Mouse (Mus musculus): ENCODE measurements around the gene Hsd11b2. TPM values are rescaled to one million over a fixed set of nuclear protein-coding genes. Genes with fewer than 3 reads are reported as not detected.
A peak's percentile ranks its signal among the peaks of the same experiment; 100 is the strongest.

Gene Hsd11b2
- polyA plus RNA-seq, 1 experiment: 0.90 TPM

DNA sequence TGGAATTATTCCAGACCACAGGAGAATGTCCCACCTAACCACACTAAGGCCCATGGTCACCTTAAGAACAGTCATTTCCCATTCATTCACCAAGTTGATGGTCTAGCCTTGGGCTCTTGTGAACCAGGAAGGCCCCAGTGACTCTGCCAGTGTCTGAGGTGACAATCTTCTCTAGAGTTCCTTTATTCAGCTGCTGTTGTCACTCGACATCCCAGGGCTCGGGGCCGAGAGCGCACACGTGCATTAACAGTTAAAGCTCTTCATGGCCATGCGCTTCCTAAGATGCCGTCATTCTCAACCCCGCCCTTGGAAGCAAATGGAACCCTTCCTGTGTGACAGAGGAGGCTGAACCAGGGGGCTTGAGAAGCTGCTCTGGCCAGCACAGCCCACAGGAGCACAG, 36.4 kb upstream of the Hsd11b2 start:
- Histone ChIP-seq H3K36me3 (ENCODE audit: control insufficient read depth, insufficient read depth, low read length) (no peaks in the 10 kb centered on the region), H3K27me3 (ENCODE audit: control insufficient read depth, insufficient read depth, low read length) (no peaks in the 10 kb centered on the region), H3K27ac (ENCODE audit: control insufficient read depth, insufficient read depth, low read length) (no peak overlapping the region), H3K4me1 (replicated peaks; ENCODE audit: control insufficient read depth, insufficient read depth, low read length) (no peaks in the 10 kb centered on the region), H3K4me3 (ENCODE audit: control insufficient read depth, insufficient read depth, low read length) (no peak overlapping the region)
- no peak for DNase-seq
- TF ChIP-seq CTCF (IDR thresholded peaks at IDR 0.05; ENCODE audit: borderline replicate concordance, control insufficient read depth, extremely low read depth, insufficient read depth, low read length, poor library complexity) (no peak), POLR2A (IDR thresholded peaks at IDR 0.05; ENCODE audit: control insufficient read depth, extremely low read depth, insufficient read depth, low read length, poor library complexity) (no peak)
- WGBS: 95% methylated on average over 8 of the region's 8 CpGs

DNA sequence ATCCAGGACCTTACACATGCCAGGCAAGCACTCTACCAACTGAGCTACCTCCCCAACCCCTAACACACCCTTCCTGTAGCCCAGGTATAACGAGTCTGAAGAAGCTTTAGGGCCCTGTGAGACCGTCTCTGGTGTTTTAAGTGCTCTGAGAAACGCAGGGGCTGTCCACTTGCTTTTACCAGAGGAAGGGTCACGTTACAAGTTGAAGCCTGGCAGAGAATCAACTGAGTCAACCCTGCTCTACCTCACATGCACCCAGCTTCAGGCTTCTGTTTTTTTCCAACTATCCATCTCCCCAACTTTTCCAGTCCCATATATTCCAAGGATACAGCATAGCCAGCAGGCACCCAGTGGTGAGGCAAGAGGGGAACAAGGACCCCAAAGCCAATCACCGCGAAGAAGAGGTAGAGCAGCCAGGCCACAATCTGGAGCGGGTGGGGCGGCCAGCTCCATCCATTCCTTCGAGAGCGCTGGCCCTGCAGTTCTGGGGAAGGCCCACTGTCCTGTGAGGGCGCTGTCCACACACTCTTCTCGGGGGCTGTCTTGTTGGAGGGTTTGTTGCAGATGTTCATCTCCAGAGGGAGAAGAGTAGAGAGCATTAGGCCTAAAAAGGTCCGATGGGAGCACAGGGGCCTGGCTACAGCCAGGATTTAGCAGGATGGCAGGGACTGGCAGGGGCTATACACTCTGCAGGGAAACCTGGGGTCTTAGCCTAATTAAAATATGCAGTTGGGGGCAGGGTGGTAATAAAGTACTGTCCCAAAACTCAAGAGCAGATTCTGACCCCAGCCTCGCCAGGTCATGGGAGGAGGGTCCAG, 35.1 kb upstream of the Hsd11b2 start:
- H3K4me3 ChIP-seq (ENCODE audit: control insufficient read depth, insufficient read depth, low read length): no peak overlapping the region
- TF ChIP-seq CTCF (IDR thresholded peaks at IDR 0.05; ENCODE audit: borderline replicate concordance, control insufficient read depth, extremely low read depth, insufficient read depth, low read length, poor library complexity): no peak
- no peak for TF ChIP-seq POLR2A (IDR thresholded peaks at IDR 0.05; ENCODE audit: control insufficient read depth, extremely low read depth, insufficient read depth, low read length, poor library complexity)
- no peak for DNase-seq
- H3K4me1 ChIP-seq (replicated peaks; ENCODE audit: control insufficient read depth, insufficient read depth, low read length): no peaks in the 10 kb centered on the region
- no peak overlapping the region for H3K27ac ChIP-seq (ENCODE audit: control insufficient read depth, insufficient read depth, low read length)
- no peaks in the 10 kb centered on the region for H3K36me3 ChIP-seq (ENCODE audit: control insufficient read depth, insufficient read depth, low read length)
- no peaks in the 10 kb centered on the region for H3K27me3 ChIP-seq (ENCODE audit: control insufficient read depth, insufficient read depth, low read length)
- WGBS: 90% methylated on average over 14 of the region's 14 CpGs

DNA sequence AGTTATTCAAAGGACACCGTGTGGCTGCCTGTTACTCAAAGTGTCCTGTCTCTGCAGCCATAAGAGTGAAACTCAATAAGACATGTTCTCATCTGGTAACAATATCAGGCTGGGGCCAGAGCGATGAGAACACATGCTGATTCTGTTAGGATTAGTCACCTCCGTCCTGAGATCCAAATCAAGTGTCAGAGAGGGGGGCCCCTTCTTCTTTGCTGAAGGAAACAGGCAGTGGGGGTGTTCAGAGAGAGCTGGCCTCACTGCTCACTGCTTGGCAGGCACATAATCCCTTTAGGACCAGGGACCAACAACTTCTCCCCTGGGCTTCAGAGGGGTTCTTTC, 34.6 kb upstream of the Hsd11b2 start:
- TF ChIP-seq POLR2A (IDR thresholded peaks at IDR 0.05; ENCODE audit: control insufficient read depth, extremely low read depth, insufficient read depth, low read length, poor library complexity) (no peak), CTCF (IDR thresholded peaks at IDR 0.05; ENCODE audit: borderline replicate concordance, control insufficient read depth, extremely low read depth, insufficient read depth, low read length, poor library complexity) (no peak)
- H3K4me3 ChIP-seq (ENCODE audit: control insufficient read depth, insufficient read depth, low read length): no peak overlapping the region
- no peaks in the 10 kb centered on the region for H3K27me3 ChIP-seq (ENCODE audit: control insufficient read depth, insufficient read depth, low read length)
- no peaks in the 10 kb centered on the region for H3K36me3 ChIP-seq (ENCODE audit: control insufficient read depth, insufficient read depth, low read length)
- no peak for DNase-seq
- no peak overlapping the region for H3K27ac ChIP-seq (ENCODE audit: control insufficient read depth, insufficient read depth, low read length)
- whole genome bisulfite sequencing: 99% methylated on average over 3 of the region's 3 CpGs
- H3K4me1 ChIP-seq (replicated peaks; ENCODE audit: control insufficient read depth, insufficient read depth, low read length): no peaks in the 10 kb centered on the region

DNA sequence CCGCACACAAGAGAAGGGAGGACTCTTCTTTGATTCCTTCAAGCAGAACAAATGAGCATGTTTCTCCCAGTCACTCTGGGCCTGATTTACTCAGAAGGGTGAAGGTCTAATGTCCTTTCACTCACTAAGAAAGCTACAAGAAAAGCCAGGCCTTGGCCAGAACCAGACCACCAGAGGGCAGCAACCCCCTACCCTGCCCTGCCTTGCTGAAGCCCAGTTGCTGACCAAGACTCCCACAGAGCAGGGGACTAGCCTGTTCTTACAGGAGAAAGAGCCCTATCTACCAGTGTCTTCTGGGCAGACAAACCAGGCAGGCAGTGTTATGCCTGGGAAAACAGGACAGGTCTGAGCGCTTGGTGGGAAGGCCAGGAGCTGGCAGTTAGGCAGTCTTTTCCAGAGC, 34.2 kb upstream of the Hsd11b2 start:
- no peaks in the 10 kb centered on the region for H3K36me3 ChIP-seq (ENCODE audit: control insufficient read depth, insufficient read depth, low read length)
- peak; percentile 35; the same call in 1 of the 2 replicates for TF ChIP-seq CTCF (IDR thresholded peaks at IDR 0.05; ENCODE audit: borderline replicate concordance, control insufficient read depth, extremely low read depth, insufficient read depth, low read length, poor library complexity)
- TF ChIP-seq POLR2A (IDR thresholded peaks at IDR 0.05; ENCODE audit: control insufficient read depth, extremely low read depth, insufficient read depth, low read length, poor library complexity): no peak
- H3K4me3 ChIP-seq (ENCODE audit: control insufficient read depth, insufficient read depth, low read length): no peak overlapping the region
- no peaks in the 10 kb centered on the region for H3K27me3 ChIP-seq (ENCODE audit: control insufficient read depth, insufficient read depth, low read length)
- no peak overlapping the region for H3K27ac ChIP-seq (ENCODE audit: control insufficient read depth, insufficient read depth, low read length)
- DNase-seq: peak; percentile 36
- H3K4me1 ChIP-seq (replicated peaks; ENCODE audit: control insufficient read depth, insufficient read depth, low read length): no peaks in the 10 kb centered on the region
- 89% methylated on average over 2 of the region's 2 CpGs for WGBS

DNA sequence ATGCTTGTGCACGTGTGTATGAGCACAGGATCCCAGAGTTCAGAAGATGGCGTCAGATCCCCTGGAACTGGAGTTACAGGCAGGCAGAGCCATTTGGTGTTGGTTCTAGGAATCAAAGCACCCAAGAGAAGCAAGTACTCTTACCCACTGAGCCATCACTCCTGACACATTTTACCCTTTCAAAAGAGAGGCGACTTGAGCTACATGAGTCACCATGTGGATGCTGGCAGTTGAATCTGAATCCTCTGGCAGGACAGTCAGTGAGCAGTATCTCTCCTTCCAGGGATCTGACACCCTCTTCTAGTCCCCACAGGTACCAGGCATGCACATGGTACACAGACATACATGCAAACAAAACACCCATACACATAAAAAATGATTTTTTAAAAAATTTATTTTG, 30.5 kb upstream of the Hsd11b2 start:
- TF ChIP-seq POLR2A (IDR thresholded peaks at IDR 0.05; ENCODE audit: control insufficient read depth, extremely low read depth, insufficient read depth, low read length, poor library complexity) (no peak), CTCF (IDR thresholded peaks at IDR 0.05; ENCODE audit: borderline replicate concordance, control insufficient read depth, extremely low read depth, insufficient read depth, low read length, poor library complexity) (no peak)
- no peaks in the 10 kb centered on the region for H3K4me1 ChIP-seq (replicated peaks; ENCODE audit: control insufficient read depth, insufficient read depth, low read length)
- DNase-seq: no peak
- H3K4me3 ChIP-seq (ENCODE audit: control insufficient read depth, insufficient read depth, low read length): no peak overlapping the region
- H3K27ac ChIP-seq (ENCODE audit: control insufficient read depth, insufficient read depth, low read length): no peak overlapping the region
- H3K36me3 ChIP-seq (ENCODE audit: control insufficient read depth, insufficient read depth, low read length): no peaks in the 10 kb centered on the region
- H3K27me3 ChIP-seq (ENCODE audit: control insufficient read depth, insufficient read depth, low read length): no peaks in the 10 kb centered on the region
- 92% methylated on average over 3 of the region's 3 CpGs for WGBS

DNA sequence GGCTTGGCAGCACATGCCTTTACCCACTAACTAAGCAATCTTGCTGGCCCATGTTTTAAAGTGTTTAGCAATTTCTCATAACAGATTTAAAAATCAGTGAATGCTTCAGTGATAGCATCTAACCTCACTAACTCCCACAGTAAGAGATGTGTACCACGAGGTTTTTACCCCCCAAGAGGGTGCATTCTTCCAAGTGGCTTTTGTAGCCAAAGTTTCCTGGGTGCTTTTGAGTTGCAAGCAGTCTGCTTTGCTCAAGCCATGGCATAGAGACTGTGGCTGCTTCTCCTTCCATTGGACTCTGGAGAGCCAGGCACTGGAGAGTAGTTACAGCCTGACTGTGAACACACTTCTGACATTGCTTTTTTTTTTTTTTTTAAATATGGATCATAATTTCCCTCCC, 29.3 kb upstream of the Hsd11b2 start:
- H3K27ac ChIP-seq (ENCODE audit: control insufficient read depth, insufficient read depth, low read length): no peak overlapping the region
- DNase-seq: no peak
- H3K4me3 ChIP-seq (ENCODE audit: control insufficient read depth, insufficient read depth, low read length): no peak overlapping the region
- no peaks in the 10 kb centered on the region for H3K27me3 ChIP-seq (ENCODE audit: control insufficient read depth, insufficient read depth, low read length)
- H3K4me1 ChIP-seq (replicated peaks; ENCODE audit: control insufficient read depth, insufficient read depth, low read length): no peaks in the 10 kb centered on the region
- WGBS: 13% methylated on average over 1 of the region's 1 CpGs
- TF ChIP-seq POLR2A (IDR thresholded peaks at IDR 0.05; ENCODE audit: control insufficient read depth, extremely low read depth, insufficient read depth, low read length, poor library complexity) (no peak), CTCF (IDR thresholded peaks at IDR 0.05; ENCODE audit: borderline replicate concordance, control insufficient read depth, extremely low read depth, insufficient read depth, low read length, poor library complexity) (no peak)
- H3K36me3 ChIP-seq (ENCODE audit: control insufficient read depth, insufficient read depth, low read length): no peaks in the 10 kb centered on the region

Data from thymus, adult 2 months (tissue).